Mouse (Mus musculus) layer of hippocampus, adult 18-20 months (tissue): ENCODE measurements around the gene Btrc. TPM values are rescaled to one million over a fixed set of nuclear protein-coding genes. Genes with fewer than 3 reads are reported as not detected.

ENCODE experiments used
- DNase-seq, 2 experiments: peaks; one replicate each; pipeline ENCODE4 v3.0.0; 2022; ENCODE audit warnings: low spot score in 2 of 2
- total RNA-seq, 2 experiments: library from RNA; stranded (reverse); gene quantifications; 2 replicates each; pipeline ENCODE4 v1.2.3; 2021

Btrc gene
- total RNA-seq, 2 experiments from 2014 or later, result 99.8 to 104 TPM

DNA sequence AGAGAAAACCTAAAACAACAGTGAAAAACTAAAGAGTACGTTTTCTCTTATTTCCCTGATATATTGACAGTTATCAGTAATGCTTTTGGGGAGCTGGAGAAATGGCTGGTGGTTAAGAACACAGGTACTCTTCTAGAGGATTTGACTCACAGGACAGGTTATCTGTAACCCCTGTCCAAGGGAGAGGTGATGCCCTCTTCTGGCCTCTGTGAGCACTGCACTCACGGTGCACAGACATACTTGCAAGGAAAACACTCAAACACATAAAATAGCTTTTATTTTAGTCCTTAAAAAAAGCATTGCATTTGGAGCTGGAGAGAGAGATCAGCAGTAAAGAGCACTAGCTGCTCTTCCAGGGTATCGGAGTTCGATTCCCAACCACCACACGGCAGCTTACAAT, 106.2 kb downstream of the Btrc start:
- no peak for DNase-seq

- peak in 1 of 2 experiments; percentile 24 for DNase-seq
Observed at GRCm38 (mm10) chr19:45472691-45473520, 109.4 kb downstream of the Btrc start.

DNA sequence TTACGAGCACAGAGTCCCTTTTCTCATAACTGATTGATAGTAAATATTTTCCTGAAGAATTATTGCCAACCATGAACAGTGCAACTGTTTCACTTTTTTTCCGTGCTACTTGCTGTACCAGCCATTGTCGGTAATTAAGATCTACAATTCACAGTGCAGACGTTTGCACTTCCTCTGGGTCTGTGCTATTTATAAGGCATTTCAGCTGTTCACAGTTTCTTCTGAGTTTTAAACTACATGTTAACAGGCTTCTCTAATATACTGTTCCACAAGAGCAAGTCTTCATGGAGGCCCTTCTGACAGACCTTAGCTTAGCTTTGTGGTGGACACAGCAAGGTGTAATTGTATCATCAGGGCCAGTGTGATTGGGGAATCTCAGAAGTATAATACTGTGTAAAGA, 111.2 kb downstream of the Btrc start:
- peak in 1 of 2 experiments; percentile 47 for DNase-seq

DNA sequence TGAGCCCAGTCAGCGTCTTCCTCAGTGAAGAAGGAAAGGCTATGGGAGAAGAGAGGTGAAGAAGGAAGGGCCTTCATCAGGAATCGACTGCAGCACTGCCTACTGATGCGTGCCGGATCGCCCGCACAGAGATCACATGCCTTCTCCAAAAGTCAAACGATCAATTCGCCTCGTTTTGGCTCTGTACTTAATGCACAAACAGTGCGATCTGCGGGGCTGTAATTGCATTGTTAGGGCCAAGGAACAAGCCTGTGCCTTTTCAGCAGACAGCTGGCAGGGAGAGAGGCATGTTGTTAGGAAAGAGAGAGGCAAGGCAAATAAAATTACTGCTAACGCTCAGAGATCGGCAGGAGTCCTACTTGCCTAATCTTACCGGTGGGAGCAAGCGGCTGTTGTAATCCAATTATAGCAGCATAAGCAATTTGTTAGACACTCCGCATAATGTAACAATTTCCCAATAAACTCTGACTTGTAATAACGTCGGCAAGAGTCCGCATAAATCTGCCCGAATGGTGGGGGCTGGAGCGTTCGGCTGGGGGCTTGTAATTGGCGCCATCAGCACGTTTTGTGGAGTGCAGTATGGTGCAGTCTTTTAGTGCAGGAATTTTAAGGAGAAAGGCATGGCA, 112.5 kb downstream of the Btrc start:
- peak; percentile 60 to 74 for DNase-seq

DNA sequence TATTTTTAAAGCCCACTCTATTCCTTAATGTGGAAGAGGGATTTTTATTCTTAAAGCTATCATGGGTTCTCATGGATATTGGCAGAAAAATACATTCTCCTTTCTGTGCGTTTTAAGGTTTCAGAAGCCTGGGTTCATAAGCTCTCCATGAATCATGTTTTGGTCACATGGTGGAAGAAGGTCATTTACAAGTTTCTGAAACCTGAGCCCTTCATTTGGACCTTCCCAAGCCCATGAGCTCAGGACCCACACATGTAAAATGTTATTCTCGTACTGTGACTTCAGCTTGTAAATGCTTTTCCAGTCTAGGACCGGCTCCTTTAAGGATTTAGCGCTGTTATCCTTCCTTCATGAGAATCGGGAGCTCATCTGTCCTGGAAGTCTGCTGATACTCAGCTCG, 116.0 kb downstream of the Btrc start:
- DNase-seq, result no peak

DNA sequence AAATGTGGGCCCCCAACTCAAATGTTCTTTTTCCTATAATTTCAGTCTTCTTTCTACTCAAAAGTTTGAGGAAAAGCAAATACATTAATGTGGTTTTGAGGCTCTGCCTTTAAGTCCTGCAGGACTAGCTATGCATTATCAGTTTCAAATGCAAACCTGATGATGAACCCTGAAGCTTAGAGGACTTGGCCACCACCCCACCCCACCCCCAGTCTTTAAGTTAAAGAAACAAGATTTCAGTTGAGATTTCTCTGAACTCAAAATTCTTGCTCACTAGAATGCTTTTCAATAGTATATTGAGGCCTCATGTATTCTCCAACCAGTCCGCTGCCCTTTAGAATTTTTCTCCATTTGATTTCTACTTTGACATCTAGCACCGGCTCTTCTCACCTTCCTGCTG, 117.0 kb downstream of the Btrc start:
- DNase-seq, result no peak

GRCm38 (mm10) chr19:45480951-45481350, 117.4 kb downstream of the Btrc start:
- no peak for DNase-seq

DNA sequence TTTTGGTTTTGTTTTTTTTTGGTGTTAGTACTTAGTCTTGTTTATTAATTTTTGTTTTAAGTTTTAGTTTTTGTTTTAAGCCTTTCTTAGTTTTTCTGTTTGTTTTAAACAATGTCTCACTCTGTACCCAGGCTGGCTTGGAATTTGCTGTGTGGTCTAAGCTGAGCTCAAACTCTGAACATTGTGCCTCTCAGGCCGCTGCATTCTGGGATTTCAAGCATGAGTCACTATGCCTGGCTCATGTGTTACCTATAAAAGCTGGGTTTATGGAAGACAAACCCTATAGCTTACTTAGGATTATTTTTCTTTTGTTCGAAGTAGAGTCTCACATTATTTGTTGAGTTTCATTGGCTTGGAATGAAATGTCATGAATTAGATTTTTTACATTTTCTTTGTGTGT, 119.9 kb downstream of the Btrc start:
- no peak for DNase-seq

GRCm38 (mm10) chr19:45486206-45486991, 122.9 kb downstream of the Btrc start:
- peak in 1 of 2 experiments; percentile 34 for DNase-seq

GRCm38 (mm10) chr19:45486992-45487387, 123.5 kb downstream of the Btrc start:
- DNase-seq, result no peak

DNA sequence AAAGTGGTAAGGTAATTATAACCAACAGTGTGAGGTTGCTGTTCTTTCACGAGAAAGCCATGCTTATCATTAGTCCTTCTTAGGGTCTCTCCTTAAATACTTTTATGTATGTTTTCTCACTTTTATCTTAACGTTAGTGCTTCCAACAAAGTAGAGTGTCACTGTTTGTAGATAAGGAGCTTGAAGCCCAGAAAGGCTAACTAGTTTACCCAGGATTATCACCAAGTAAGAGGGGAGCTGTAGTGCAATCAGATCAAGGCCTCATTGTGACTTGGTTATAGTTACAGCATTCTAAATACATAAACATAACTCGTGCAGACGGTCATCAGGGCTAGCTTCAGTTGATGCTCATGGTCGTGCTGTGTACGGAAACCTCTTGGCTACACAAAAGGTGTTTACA, 126.4 kb downstream of the Btrc start:
- DNase-seq, result no peak

DNA sequence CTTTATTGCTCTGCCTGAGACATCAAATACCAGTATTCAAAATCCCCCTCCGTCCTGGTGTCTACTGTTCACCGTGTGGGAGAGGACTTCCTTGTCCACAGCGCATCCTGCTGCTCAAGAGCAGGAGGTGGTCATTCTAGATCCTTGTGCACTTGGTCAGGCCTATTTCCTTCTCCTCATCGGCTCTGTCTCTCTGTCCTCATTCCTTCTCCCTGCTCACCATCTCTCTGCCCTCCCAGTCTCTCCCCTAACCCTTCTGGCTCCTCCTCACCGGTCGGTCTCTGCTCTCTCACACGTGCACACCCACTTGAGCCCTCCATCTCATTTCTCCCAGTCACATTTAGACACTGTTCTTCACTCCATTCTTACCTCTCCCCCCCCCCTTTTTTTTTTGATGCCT, 127.7 kb downstream of the Btrc start:
- DNase-seq, result no peak

- DNase-seq, result no peak
Observed at GRCm38 (mm10) chr19:45494121-45494775, 130.7 kb downstream of the Btrc start.

DNA sequence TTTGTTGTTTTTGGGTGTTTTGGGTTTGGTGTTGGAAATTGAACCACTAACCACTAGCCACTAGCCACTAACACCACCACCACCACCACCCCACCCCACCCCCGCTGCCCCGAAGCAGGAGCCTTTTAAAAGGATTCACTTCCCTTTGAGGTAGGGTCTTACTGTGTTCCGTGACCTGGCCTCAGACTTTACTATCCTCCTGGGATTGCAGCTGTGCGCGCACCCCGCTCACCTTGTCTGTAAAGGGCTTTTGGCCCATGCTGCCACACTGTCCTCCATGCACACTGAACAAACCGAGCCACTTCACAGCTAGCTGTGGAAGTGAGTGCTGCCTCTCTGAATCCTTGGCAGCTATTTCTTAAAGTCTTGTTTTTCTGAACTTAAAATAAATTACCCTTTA, 141.9 kb downstream of the Btrc start:
- DNase-seq, result no peak

DNA sequence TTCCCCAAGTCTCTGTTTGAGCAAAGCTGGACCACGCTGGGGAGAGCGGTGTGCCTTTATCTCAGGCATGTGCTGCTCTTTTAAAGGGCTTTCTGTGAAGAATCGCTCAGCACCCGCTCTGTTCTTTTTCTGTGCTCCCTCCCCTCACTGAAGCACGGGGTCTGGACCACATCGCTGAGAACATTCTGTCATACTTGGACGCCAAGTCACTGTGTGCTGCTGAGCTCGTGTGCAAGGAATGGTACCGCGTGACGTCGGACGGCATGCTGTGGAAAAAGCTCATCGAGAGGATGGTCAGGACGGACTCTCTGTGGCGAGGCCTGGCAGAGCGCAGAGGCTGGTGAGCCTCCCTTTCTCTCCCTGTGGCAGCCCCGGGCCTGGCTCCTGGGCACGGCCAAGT, 144.0 kb downstream of the Btrc start:
- DNase-seq, result peak; percentile 24 to 67

GRCm38 (mm10) chr19:45510680-45511079, 147.1 kb downstream of the Btrc start:
- no peak for DNase-seq

DNA sequence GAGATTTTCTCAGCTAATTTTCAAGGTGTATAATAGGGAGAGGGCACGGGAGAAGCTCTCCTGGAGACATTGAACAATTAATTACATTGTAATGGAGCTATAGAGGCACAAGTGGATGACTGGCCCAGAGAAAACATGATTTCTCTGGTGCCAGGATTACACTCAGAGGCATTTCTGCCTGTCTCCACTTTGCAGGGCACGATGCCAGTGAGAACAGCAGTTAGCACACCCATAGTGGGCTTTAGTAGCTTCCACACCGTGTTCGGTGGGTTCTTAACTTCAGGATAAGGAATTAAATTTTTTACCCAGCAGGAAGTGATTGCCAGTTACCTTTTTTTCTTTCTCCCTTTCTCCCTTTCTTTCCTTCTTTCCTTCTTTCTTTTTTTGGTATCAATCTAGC, 147.9 kb downstream of the Btrc start:
- DNase-seq, result peak in 1 of 2 experiments; percentile 49

DNA sequence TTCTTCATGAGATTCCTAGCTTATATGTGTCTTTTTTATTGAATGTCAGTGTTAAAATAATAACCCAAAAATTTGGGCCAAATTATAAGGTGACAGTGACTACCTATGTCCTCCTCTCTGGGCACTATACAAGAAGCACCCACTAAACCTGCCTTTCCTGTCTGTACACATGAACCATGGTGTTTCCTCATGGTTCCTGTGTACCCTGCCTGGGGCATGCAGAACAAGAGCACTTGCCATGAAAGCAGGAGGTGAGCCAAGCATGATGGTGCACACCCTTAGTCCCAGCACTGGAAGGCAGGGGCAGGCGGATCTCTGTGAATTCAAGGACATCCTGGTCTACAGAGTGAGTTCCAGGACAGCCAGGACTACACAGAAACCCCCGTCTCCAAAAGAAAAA, 151.8 kb downstream of the Btrc start:
- no peak for DNase-seq

DNA sequence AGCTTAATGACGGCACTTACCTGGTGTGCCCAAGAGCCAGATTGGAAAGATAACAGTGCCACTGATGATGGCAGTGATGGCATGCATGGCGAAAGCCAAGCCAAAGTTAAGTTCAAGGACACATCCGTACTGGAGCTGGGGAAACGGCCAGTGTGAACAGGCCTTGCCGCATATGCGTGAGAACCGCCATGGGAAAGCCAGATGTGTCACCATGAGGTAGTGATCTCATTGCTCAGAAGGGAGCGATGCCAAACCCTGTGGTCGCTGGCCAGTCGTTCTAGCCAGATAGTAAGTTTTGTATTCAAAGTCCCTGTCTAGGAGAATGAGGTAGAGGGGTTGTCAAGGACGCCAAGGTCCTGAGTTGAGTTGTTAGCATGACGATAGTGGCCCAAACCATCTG, 152.7 kb downstream of the Btrc start:
- no peak for DNase-seq

GRCm38 (mm10) chr19:45527382-45527781, 163.8 kb downstream of the Btrc start:
- no peak for DNase-seq

DNA sequence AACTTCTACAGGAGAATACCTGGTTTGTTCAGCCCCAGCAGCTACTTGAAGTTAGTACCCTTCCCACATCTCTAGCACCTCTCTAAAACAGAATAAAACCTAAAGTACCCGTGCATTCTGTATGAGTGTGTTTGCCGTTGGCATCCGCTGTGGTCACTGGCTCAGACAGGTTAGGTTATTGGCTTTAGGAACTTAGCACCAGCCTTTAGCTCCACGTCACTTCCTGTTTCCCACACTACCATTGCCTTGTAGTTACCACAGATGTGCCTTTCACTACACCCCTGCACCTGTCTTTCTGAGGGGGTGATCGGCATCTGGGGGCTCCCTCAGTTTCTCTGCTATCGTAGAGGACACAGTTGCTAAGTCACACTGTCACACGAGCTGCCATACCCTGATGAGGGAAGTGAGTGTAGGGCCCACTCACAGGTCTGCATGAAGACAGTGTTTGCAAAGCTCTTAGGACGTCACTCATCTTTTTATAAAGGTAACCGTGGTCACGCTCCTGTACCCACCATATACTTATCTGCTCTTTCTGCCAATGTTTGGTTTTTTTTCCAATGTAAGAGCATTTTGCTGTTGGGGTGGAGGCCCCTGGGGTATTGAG, 164.5 kb downstream of the Btrc start:
- DNase-seq, result no peak
